Mouse (Mus musculus): ENCODE measurements around the gene Xiap. TPM values are rescaled to one million over a fixed set of nuclear protein-coding genes. Genes with fewer than 3 reads are reported as not detected.

The Xiap gene
- polyA plus RNA-seq, 1 experiment from 2014 or later: 10.8 TPM

- no peak overlapping the region for H3K4me3 ChIP-seq (ENCODE audit: low read depth, low read length)
- no peak overlapping the region for H3K9ac ChIP-seq (ENCODE audit: low read length)
- no peaks in the 10 kb centered on the region for H3K4me1 ChIP-seq (ENCODE audit: control insufficient read depth, insufficient read depth, low read length)
- H3K36me3 ChIP-seq (ENCODE audit: control insufficient read depth, insufficient read depth, low read length): no peaks in the 10 kb centered on the region
- H3K27ac ChIP-seq (ENCODE audit: low read depth, low read length): no peak overlapping the region
- DNase-seq (ENCODE audit: low spot score): no peak
- H3K4me2 ChIP-seq (ENCODE audit: low read length): no peak overlapping the region
- 70% methylated on average over 5 of the region's 5 CpGs for WGBS
- ATAC-seq: no peak
- no peaks in the 10 kb centered on the region for H3K27me3 ChIP-seq (replicated peaks; ENCODE audit: control insufficient read depth, insufficient read depth, low read length)
- H3K9me3 ChIP-seq (replicated peaks; ENCODE audit: control insufficient read depth, low read length): no peaks in the 10 kb centered on the region
Measured at GRCm38 (mm10) chrX:42124963-42125697, 65.7 kb downstream of the Xiap start.

GRCm38 (mm10) chrX:42139882-42140281 lies 80.4 kb downstream of the Xiap start:
- 80% methylated on average over 9 of the region's 9 CpGs for WGBS
- Histone ChIP-seq H3K4me1 (ENCODE audit: control insufficient read depth, insufficient read depth, low read length) (no peaks in the 10 kb centered on the region), H3K27ac (ENCODE audit: low read depth, low read length) (no peak overlapping the region), H3K36me3 (ENCODE audit: control insufficient read depth, insufficient read depth, low read length) (no peaks in the 10 kb centered on the region), H3K4me2 (ENCODE audit: low read length) (no peak overlapping the region), H3K4me3 (ENCODE audit: low read depth, low read length) (no peak overlapping the region), H3K9me3 (replicated peaks; ENCODE audit: control insufficient read depth, low read length) (no peaks in the 10 kb centered on the region), H3K27me3 (replicated peaks; ENCODE audit: control insufficient read depth, insufficient read depth, low read length) (no peaks in the 10 kb centered on the region), H3K9ac (ENCODE audit: low read length) (no peak overlapping the region)
- DNase-seq (ENCODE audit: low spot score): no peak
- ATAC-seq: no peak

GRCm38 (mm10) chrX:42142620-42143019 lies 83.1 kb downstream of the Xiap start:
- Histone ChIP-seq H3K27me3 (replicated peaks; ENCODE audit: control insufficient read depth, insufficient read depth, low read length) (no peaks in the 10 kb centered on the region), H3K4me3 (ENCODE audit: low read depth, low read length) (no peak overlapping the region), H3K9ac (ENCODE audit: low read length) (no peak overlapping the region), H3K4me1 (ENCODE audit: control insufficient read depth, insufficient read depth, low read length) (no peaks in the 10 kb centered on the region), H3K4me2 (ENCODE audit: low read length) (no peak overlapping the region), H3K9me3 (replicated peaks; ENCODE audit: control insufficient read depth, low read length) (no peaks in the 10 kb centered on the region), H3K36me3 (ENCODE audit: control insufficient read depth, insufficient read depth, low read length) (no peaks in the 10 kb centered on the region), H3K27ac (ENCODE audit: low read depth, low read length) (no peak overlapping the region)
- 82% methylated on average over 3 of the region's 3 CpGs for WGBS
- DNase-seq (ENCODE audit: low spot score): no peak
- no peak for ATAC-seq

DNA sequence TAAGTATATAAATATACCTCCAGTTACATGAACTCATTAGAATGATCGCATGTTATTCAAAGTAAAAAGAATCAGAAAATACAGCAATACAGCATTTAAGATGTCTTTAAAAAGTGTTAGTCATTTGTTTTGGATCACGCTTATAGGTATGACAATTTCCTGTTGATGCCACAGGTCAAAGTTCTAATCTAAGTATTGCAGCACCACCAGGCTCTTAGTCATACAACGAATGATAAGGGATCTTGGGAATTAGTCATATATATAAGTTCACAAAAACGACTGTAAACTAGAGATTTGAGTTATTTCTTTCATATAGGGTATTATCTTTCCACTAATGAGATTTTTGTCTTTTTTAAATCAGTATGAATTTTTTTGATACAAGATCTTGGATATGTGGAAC lies 84.5 kb downstream of the Xiap start:
- Histone ChIP-seq H3K4me1 (ENCODE audit: control insufficient read depth, insufficient read depth, low read length) (no peaks in the 10 kb centered on the region), H3K4me2 (ENCODE audit: low read length) (no peak overlapping the region), H3K36me3 (ENCODE audit: control insufficient read depth, insufficient read depth, low read length) (no peaks in the 10 kb centered on the region), H3K9ac (ENCODE audit: low read length) (no peak overlapping the region), H3K27ac (ENCODE audit: low read depth, low read length) (no peak overlapping the region), H3K9me3 (replicated peaks; ENCODE audit: control insufficient read depth, low read length) (no peaks in the 10 kb centered on the region), H3K4me3 (ENCODE audit: low read depth, low read length) (no peak overlapping the region), H3K27me3 (replicated peaks; ENCODE audit: control insufficient read depth, insufficient read depth, low read length) (no peaks in the 10 kb centered on the region)
- WGBS: 88% methylated on average over 4 of the region's 4 CpGs
- DNase-seq (ENCODE audit: low spot score): no peak
- no peak for ATAC-seq

GRCm38 (mm10) chrX:42148016-42148451 lies 88.6 kb downstream of the Xiap start:
- Histone ChIP-seq H3K36me3 (ENCODE audit: control insufficient read depth, insufficient read depth, low read length) (no peaks in the 10 kb centered on the region), H3K9ac (ENCODE audit: low read length) (no peak overlapping the region), H3K4me3 (ENCODE audit: low read depth, low read length) (no peak overlapping the region), H3K4me1 (ENCODE audit: control insufficient read depth, insufficient read depth, low read length) (no peaks in the 10 kb centered on the region), H3K9me3 (replicated peaks; ENCODE audit: control insufficient read depth, low read length) (no peaks in the 10 kb centered on the region), H3K4me2 (ENCODE audit: low read length) (peak overlapping the region; percentile 47), H3K27me3 (replicated peaks; ENCODE audit: control insufficient read depth, insufficient read depth, low read length) (no peaks in the 10 kb centered on the region), H3K27ac (ENCODE audit: low read depth, low read length) (no peak overlapping the region)
- ATAC-seq (no peak), DNase-seq (ENCODE audit: low spot score) (no peak)
- WGBS: 65% methylated on average over 5 of the region's 5 CpGs

GRCm38 (mm10) chrX:42148788-42149556 lies 89.5 kb downstream of the Xiap start, which contains the start of gene Stag2:
Gene Stag2, plus strand, starts transcription at chrX:42149317.
- H3K4me2 ChIP-seq (ENCODE audit: low read length): peak within 1 kb of the TSS; percentile 50
- peak within 1 kb of the TSS; percentile 99 for H3K27ac ChIP-seq (ENCODE audit: low read depth, low read length)
- ATAC-seq (peak; percentile 81), DNase-seq (ENCODE audit: low spot score) (peak; percentile 91)
- H3K4me1 ChIP-seq (ENCODE audit: control insufficient read depth, insufficient read depth, low read length): no peaks in the 10 kb centered on the region
- 21% methylated on average over 73 of the region's 76 CpGs for WGBS
- H3K36me3 ChIP-seq (ENCODE audit: control insufficient read depth, insufficient read depth, low read length): no peaks in the 10 kb centered on the region
- H3K9me3 ChIP-seq (replicated peaks; ENCODE audit: control insufficient read depth, low read length): no peaks in the 10 kb centered on the region
- H3K27me3 ChIP-seq (replicated peaks; ENCODE audit: control insufficient read depth, insufficient read depth, low read length): no peaks in the 10 kb centered on the region
- H3K4me3 ChIP-seq (ENCODE audit: low read depth, low read length): peak within 1 kb of the TSS; percentile 56
- peak within 1 kb of the TSS; percentile 95 for H3K9ac ChIP-seq (ENCODE audit: low read length)

GRCm38 (mm10) chrX:42149557-42150345 lies 90.3 kb downstream of the Xiap start:
- 35% methylated on average over 67 of the region's 71 CpGs for WGBS
- Histone ChIP-seq H3K36me3 (ENCODE audit: control insufficient read depth, insufficient read depth, low read length) (no peaks in the 10 kb centered on the region), H3K9me3 (replicated peaks; ENCODE audit: control insufficient read depth, low read length) (no peaks in the 10 kb centered on the region), H3K27me3 (replicated peaks; ENCODE audit: control insufficient read depth, insufficient read depth, low read length) (no peaks in the 10 kb centered on the region), H3K4me1 (ENCODE audit: control insufficient read depth, insufficient read depth, low read length) (no peaks in the 10 kb centered on the region), H3K9ac (ENCODE audit: low read length) (peak overlapping the region; percentile 95), H3K4me3 (ENCODE audit: low read depth, low read length) (peak overlapping the region; percentile 56), H3K4me2 (ENCODE audit: low read length) (peak overlapping the region; percentile 50), H3K27ac (ENCODE audit: low read depth, low read length) (peak overlapping the region; percentile 99)
- ATAC-seq (peak; percentile 57), DNase-seq (ENCODE audit: low spot score) (peak; percentile 56)

DNA sequence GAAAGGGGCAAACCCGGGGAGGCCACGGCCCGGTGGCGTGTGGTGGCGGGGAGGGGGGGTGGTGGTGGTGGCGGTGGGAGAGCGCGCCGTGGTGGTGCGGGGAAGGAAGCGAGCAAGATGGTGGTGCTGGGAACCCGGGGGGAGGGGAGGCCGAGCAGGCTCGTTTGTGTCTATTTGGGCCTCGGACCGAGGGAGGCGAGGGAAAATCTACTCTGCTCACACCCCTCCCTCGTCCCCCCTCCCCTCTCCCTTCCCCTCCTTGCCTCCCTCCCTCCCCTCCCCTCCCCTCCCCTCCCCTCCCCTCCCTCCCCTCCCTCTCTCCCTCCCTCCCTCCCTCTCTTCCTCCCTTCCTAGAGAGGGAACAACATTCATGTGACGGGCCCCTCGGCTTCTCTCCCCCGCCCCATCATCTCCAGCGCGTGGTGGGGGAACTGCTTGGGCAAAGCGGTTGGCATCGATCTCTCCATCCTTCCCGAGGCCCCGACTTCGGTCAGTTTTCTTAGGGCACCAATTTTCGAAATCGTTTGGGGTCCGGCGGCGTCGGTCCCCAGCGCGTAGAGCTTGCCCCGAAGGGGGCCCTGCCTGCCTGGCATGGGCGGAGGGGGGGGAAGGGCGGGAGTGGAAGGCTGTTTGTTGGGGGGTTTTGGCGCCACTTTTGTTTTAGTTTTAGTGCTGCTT lies 91.0 kb downstream of the Xiap start:
- DNase-seq (ENCODE audit: low spot score) (peak; percentile 91), ATAC-seq (peak; percentile 84)
- no peaks in the 10 kb centered on the region for H3K9me3 ChIP-seq (replicated peaks; ENCODE audit: control insufficient read depth, low read length)
- no peaks in the 10 kb centered on the region for H3K36me3 ChIP-seq (ENCODE audit: control insufficient read depth, insufficient read depth, low read length)
- H3K27ac ChIP-seq (ENCODE audit: low read depth, low read length): peak overlapping the region; percentile 99
- peak overlapping the region; percentile 56 for H3K4me3 ChIP-seq (ENCODE audit: low read depth, low read length)
- 29% methylated on average over 19 of the region's 40 CpGs for WGBS
- H3K4me1 ChIP-seq (ENCODE audit: control insufficient read depth, insufficient read depth, low read length): no peaks in the 10 kb centered on the region
- peak overlapping the region; percentile 51 for H3K4me2 ChIP-seq (ENCODE audit: low read length)
- H3K27me3 ChIP-seq (replicated peaks; ENCODE audit: control insufficient read depth, insufficient read depth, low read length): no peaks in the 10 kb centered on the region
- peak overlapping the region; percentile 95 for H3K9ac ChIP-seq (ENCODE audit: low read length)
